Mouse (Mus musculus) embryonic facial prominence, embryonic 11.5 days (tissue): ENCODE results near the gene Gm6020. TPM values are rescaled to one million over a fixed set of nuclear protein-coding genes. Genes with fewer than 3 reads are reported as not detected.
A peak's percentile ranks its signal among the peaks of the same experiment; 100 is the strongest.
"Not testable (repeated sequence)": the region's sequence is repeated elsewhere in the genome, so short reads cannot be mapped to it uniquely, and the experiment has no call there.

ENCODE experiments used
- ATAC-seq: fragments of 200-750 bp; cut with Nextera tagmentation; replicated peaks from 2 replicates; pipeline ENCODE4 v1.8.0; 2017; ENCODE audit warnings: low read depth; ENCODE audit not compliant: insufficient number of reproducible peaks, low FRiP score, low TSS enrichment
- DNase-seq: peaks from one replicate; pipeline ENCODE4 v3.0.0-alpha.2; 2015; ENCODE audit warnings: low spot score
- H3K27ac ChIP-seq: fragments of 300-500 bp; sonication (generic); replicated peaks from 2 replicates; pipeline ENCODE4 v1.5.1; 2014; ENCODE audit warnings: mild to moderate bottlenecking, low read depth, low read length, control low read depth
- H3K27me3 ChIP-seq: fragments of 300-500 bp; sonication (generic); 2 replicates; pipeline ENCODE4 v1.6.1; 2014; ENCODE audit warnings: mild to moderate bottlenecking, low read length, moderate library complexity, mixed read lengths; ENCODE audit not compliant: control insufficient read depth, insufficient read depth
- H3K36me3 ChIP-seq: fragments of 300-500 bp; sonication (generic); replicated peaks from 2 replicates; pipeline ENCODE4 v1.6.1; 2014; ENCODE audit warnings: low read depth, mild to moderate bottlenecking, low read length, moderate library complexity, mixed read lengths; ENCODE audit not compliant: control insufficient read depth, insufficient read depth
- H3K4me1 ChIP-seq: fragments of 300-500 bp; sonication (generic); 2 replicates; pipeline ENCODE4 v1.6.1; 2014; ENCODE audit warnings: low read length, mixed read lengths; ENCODE audit not compliant: control insufficient read depth, insufficient read depth
- H3K4me2 ChIP-seq: fragments of 300-500 bp; sonication (generic); 2 replicates; pipeline ENCODE4 v1.6.1; 2014; ENCODE audit warnings: low read depth, mild to moderate bottlenecking, control low read depth, low read length, moderate library complexity
- H3K4me3 ChIP-seq: fragments of 300-500 bp; sonication (generic); 2 replicates; pipeline ENCODE4 v1.5.1; 2014; ENCODE audit warnings: low read depth, low read length, control low read depth
- H3K9ac ChIP-seq: fragments of 300-500 bp; sonication (generic); replicated peaks from 2 replicates; pipeline ENCODE4 v1.6.1; 2014; ENCODE audit warnings: mild to moderate bottlenecking, control low read depth, low read length
- H3K9me3 ChIP-seq: fragments of 300-500 bp; sonication (generic); replicated peaks from 2 replicates; pipeline ENCODE4 v1.6.1; 2016; ENCODE audit warnings: mild to moderate bottlenecking, low read length, inconsistent platforms, mixed read lengths; ENCODE audit not compliant: control insufficient read depth
- WGBS: fragments of 180-500 bp; shearing (Covaris S2); extraction: QIAGEN DNeasy Blood & Tissue Kit; methylation state at CpG from one replicate; pipeline ENCODE4 v1.1.7; 2014; 5-methylcytosine and 5-hydroxymethylcytosine counted together
- polyA plus RNA-seq: library from polyadenylated mRNA; unstranded; fragments of >200 nt; fragmentation: Nextera tagmentation; extraction: Ambion mirVana; gene quantifications from 2 replicates; pipeline ENCODE4 v1.2.1, GENCODE M21; 2014

The Gm6020 gene
- polyA plus RNA-seq, 1 experiment from 2014 or later: not detected

DNA sequence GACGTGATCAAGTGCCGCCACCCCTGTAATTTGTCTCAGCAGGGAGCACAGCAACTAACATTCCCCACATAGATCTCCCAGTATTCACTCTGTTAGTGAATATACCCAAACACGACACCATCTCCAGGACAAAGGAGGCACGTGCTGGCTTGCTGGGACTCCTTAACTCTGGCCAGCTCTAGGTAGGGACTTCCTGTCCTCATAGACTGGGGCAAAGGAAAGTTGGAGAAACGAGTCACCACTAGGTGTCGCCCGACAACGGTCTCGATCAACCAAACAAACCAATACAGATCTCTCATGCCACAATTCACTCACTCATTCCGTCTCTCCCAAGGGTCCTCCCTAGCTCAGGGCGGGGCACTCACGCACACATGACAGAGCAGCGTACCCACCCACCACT, 15.6 kb downstream of the Gm6020 start:
- Histone ChIP-seq H3K27ac (no peak overlapping the region), H3K36me3 (no peaks in the 10 kb centered on the region), H3K4me1 (no peaks in the 10 kb centered on the region), H3K27me3 (no peaks in the 10 kb centered on the region), H3K9ac (no peak overlapping the region), H3K4me2 (no peak overlapping the region), H3K9me3 (no peaks in the 10 kb centered on the region), H3K4me3 (no peak overlapping the region)
- ATAC-seq (no peak), DNase-seq (peak; percentile 92)
- 13% methylated on average over 13 of the region's 13 CpGs for WGBS

DNA sequence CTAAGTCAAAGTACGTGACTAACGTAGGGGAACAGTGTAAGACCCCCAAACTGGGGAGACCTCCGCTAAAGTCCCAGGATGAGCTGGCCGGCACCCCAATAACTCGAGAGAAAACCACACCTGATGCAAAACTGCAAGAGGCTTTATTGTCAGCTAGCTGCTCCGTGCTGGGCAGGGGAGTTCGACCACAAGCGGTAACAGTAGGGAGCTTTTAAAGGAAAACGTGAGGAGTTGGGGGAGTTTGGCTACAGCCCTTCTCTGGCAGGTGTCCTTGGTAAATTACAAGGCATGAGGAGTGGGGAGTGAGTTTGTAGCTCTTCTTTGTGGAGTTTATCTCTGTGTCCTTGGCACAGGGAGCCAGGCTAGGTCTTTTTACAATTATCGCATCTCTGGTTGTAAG, 16.1 kb downstream of the Gm6020 start:
- no peak overlapping the region for H3K9ac ChIP-seq
- H3K27ac ChIP-seq: no peak overlapping the region
- no peak overlapping the region for H3K4me3 ChIP-seq
- H3K36me3 ChIP-seq: no peaks in the 10 kb centered on the region
- H3K4me2 ChIP-seq: no peak overlapping the region
- no peaks in the 10 kb centered on the region for H3K9me3 ChIP-seq
- 20% methylated on average over 10 of the region's 10 CpGs for WGBS
- no peaks in the 10 kb centered on the region for H3K27me3 ChIP-seq
- H3K4me1 ChIP-seq: no peaks in the 10 kb centered on the region
- ATAC-seq: no peak
- peak; percentile 16 for DNase-seq

DNA sequence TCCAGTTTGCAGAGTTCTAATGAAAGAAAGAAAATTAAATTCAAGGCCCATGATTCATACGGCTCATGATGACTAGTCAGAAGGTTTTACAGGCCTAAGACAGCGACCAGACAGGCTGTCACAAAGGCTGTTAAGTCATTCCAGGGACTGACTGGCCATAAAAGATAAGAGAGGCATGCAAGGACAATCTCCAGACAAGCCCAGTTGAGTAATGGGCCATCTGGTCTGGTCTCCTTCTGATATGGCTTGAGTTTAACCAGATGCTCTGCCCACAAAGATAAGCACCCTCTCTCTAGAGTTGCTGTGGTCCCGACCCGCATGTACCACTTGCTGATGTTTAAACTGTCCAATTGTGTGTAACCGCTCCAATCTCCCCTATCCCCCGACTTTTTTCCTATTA, 23.8 kb downstream of the Gm6020 start:
- not testable (repeated sequence) for H3K36me3 ChIP-seq, H3K27me3 ChIP-seq, H3K9ac ChIP-seq, H3K27ac ChIP-seq, ATAC-seq, H3K4me1 ChIP-seq, DNase-seq, H3K4me2 ChIP-seq, H3K9me3 ChIP-seq, H3K4me3 ChIP-seq
- WGBS: 78% methylated on average over 6 of the region's 6 CpGs

DNA sequence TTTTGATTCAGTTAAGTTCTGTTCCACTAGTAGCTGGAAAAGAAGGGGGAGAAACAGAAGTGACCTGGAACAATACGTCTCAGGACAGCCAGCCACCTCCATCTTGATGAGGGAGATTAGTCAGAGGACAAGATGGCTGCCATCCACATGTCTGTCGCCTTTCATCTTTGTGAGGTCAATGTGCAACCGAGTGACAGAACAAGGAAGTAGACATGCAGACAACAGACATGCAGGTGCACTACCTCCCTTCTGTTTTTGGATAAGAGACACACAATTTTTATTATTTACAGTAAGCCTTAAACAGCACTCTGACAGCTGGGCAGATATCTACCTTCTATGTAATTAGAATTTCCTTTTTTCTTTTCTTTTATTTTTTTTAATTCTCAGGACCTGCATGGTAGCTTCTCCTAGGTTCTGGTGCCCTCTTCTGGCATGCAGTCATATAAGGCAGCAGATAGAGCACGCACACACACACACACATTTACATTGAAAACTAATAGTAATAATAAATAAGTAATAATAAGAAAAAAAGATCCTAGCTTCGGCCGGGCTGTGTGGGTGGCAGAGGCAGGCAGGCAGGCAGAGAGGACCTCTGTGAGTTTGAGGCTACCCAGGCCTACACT, 40.1 kb downstream of the Gm6020 start:
- Histone ChIP-seq H3K27me3 (no peaks in the 10 kb centered on the region), H3K4me2 (no peak overlapping the region), H3K4me3 (no peak overlapping the region), H3K9me3 (no peaks in the 10 kb centered on the region), H3K27ac (no peak overlapping the region), H3K36me3 (no peaks in the 10 kb centered on the region), H3K9ac (no peak overlapping the region), H3K4me1 (no peaks in the 10 kb centered on the region)
- DNase-seq (peak; percentile 3), ATAC-seq (no peak)
- 95% methylated on average over 6 of the region's 6 CpGs for WGBS

DNA sequence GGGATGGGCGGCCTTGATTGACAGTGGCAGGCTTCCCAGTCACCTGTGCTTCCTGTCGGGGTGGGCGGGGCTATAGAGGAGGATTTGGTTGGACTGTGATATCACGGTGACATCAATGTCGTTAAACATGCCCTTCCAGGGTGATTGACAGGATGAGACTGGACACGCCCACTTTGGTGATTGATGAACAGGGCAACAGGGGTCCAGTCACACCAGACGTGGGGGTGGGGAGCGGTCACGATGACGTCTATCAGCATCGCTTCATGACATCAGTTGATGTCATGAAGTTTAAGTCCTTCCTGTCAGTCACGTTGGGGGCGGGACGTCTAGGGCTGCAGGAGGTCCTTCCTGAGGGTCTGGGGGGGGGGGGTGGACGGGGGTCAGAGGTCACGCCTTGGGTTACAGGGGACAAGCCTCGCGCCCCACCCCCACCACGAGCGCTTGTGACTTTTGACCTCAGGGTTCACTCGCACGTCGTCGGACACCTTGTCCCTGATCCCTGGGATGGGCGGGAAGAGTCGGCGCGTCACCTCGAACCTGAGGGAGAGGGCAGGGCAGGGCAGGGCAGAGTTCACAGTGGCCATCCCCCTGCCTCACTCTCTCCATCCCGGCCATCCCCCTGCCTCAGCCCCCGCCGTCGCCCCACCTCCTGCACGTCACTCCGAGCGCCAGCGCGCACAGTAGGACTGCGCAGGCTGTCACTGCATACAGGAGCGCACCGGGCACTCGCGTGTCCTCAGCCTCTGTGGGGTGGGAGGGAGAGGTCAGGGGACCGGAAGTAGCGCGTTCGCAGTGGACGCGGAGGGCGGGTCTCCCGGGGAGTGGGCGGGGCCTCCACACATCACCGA, 41.2 kb downstream of the Gm6020 start:
- Histone ChIP-seq H3K9ac (peak overlapping the region; percentile 22; the same call in 1 of the 2 replicates), H3K4me2 (peak overlapping the region; percentile 53)
- peak; percentile 37 for ATAC-seq

DNA sequence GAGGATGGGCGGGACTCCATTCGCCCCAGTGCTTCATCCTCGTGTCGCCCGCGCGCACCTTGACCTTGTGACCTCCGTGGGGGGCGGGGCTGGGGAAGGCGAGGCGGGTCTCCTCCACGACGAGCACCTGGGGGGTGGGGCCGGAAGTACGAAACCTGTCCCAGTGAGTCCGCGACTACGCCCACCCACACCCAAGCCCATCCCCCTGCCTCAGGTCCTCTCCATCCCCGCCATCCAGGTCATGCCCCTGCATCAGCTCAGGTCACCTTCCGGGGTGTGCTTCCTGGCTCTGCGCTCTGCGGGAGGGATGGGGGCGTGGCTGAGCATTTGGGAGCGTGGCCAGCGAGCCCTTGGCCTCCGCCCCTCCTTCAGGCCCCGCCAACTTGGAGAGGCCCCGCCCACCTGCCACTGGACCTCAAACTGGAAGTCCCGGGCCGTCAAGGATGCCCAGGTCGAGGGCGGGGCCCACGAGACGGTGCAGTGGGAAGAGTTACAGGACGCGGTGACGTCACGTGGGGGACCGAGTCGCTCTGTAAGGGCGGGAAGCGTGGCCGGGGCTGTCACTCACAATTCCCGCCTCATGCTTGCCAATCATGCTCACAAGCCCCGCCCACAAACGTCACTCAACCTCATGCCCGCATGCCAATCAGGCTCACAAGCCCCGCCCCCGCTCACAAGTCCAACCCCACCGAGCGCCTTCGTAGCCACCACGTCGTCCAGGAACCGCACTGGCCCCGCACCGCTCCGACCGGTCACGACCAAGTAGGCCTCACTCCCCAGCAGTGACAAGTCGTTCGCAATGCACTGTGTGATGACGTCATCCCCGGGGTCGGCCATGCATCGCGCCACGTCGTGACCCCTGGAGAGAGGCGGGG, 42.1 kb downstream of the Gm6020 start:
- Histone ChIP-seq H3K9me3 (no peaks in the 10 kb centered on the region), H3K4me1 (no peaks in the 10 kb centered on the region), H3K4me3 (peak overlapping the region; percentile 54), H3K9ac (peak overlapping the region; percentile 32; the same call in 1 of the 2 replicates), H3K36me3 (no peaks in the 10 kb centered on the region), H3K27ac (peak overlapping the region; percentile 20; the same call in 1 of the 2 replicates), H3K4me2 (peak overlapping the region; percentile 56), H3K27me3 (no peaks in the 10 kb centered on the region)
- WGBS: 8% methylated on average over 59 of the region's 70 CpGs
- DNase-seq: peak; percentile 91
- peak; percentile 71 for ATAC-seq

More for the DNA sequence above, 41.2 kb downstream of the Gm6020 start:
- Histone ChIP-seq H3K36me3 (no peaks in the 10 kb centered on the region), H3K27ac (no peak overlapping the region), H3K4me3 (peak overlapping the region; percentile 54), H3K27me3 (no peaks in the 10 kb centered on the region), H3K4me1 (no peaks in the 10 kb centered on the region), H3K9me3 (no peaks in the 10 kb centered on the region)
- peak; percentile 1 for DNase-seq
- 37% methylated on average over 44 of the region's 53 CpGs for WGBS

DNA sequence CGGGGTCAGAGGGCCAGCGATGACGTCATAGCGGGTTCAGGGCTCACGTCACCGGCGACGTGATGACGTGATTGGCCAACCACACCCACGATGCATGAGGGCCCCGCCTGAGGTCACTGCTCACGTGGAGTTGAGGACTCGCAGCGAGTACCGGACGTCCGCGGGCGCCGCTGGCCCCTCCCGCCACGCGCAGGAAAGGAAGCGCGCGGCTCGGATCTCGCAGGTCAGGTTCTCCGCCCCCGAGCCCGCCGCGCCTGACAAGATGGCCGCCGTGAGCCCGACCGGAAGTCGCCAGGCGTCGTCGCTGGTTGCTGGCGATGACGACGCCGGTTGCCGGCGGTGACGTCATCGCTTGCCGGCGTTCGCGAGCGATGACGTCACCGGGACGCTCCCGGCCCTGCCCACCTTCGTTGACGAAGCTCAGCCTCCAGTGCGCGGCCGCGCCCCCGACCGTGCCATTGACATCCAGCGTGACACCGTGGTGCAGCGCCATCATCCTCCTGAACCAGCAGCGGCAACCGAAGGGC, 42.8 kb downstream of the Gm6020 start:
- H3K4me1 ChIP-seq: no peaks in the 10 kb centered on the region
- H3K27ac ChIP-seq: peak overlapping the region; percentile 52; the same call in 1 of the 2 replicates
- H3K27me3 ChIP-seq: no peaks in the 10 kb centered on the region
- peak overlapping the region; percentile 54 for H3K4me3 ChIP-seq
- peak; percentile 80 for DNase-seq
- no peaks in the 10 kb centered on the region for H3K36me3 ChIP-seq
- H3K9me3 ChIP-seq: no peaks in the 10 kb centered on the region
- H3K9ac ChIP-seq: peak overlapping the region; percentile 32
- H3K4me2 ChIP-seq: peak overlapping the region; percentile 56
- 4% methylated on average over 68 of the region's 71 CpGs for WGBS
- ATAC-seq: peak; percentile 5; the same call in 1 of the 2 replicates
